Mouse (Mus musculus) neural tube, embryonic 13.5 days (tissue): ENCODE measurements around the gene Hoxb6. TPM values are rescaled to one million over a fixed set of nuclear protein-coding genes. Genes with fewer than 3 reads are reported as not detected.

Experiments
- ATAC-seq: fragments of 200-750 bp; cut with Nextera tagmentation; 2 replicates; pipeline ENCODE4 v1.8.0; 2017; ENCODE audit warnings: low read depth, mild to moderate bottlenecking, moderate TSS enrichment, moderate library complexity
- H3K27ac ChIP-seq: fragments of 300-500 bp; sonication (generic); replicated peaks from 2 replicates; pipeline ENCODE4 v1.5.1; 2015; ENCODE audit warnings: moderate library complexity, mild to moderate bottlenecking, inconsistent platforms
- H3K27me3 ChIP-seq: fragments of 300-500 bp; sonication (generic); 2 replicates; pipeline ENCODE4 v1.6.1; 2015; ENCODE audit warnings: mild to moderate bottlenecking, inconsistent platforms
- H3K36me3 ChIP-seq: fragments of 300-500 bp; sonication (generic); 2 replicates; pipeline ENCODE4 v1.6.1; 2015; ENCODE audit warnings: mild to moderate bottlenecking, inconsistent platforms
- H3K4me1 ChIP-seq: fragments of 300-500 bp; sonication (generic); replicated peaks from 2 replicates; pipeline ENCODE4 v1.6.1; 2015; ENCODE audit warnings: inconsistent platforms
- H3K4me2 ChIP-seq: fragments of 300-500 bp; sonication (generic); 2 replicates; pipeline ENCODE4 v1.6.1; 2015; ENCODE audit warnings: inconsistent platforms, mild to moderate bottlenecking, moderate library complexity
- H3K4me3 ChIP-seq: fragments of 300-500 bp; sonication (generic); 2 replicates; pipeline ENCODE4 v1.5.1; 2015; ENCODE audit warnings: mild to moderate bottlenecking, inconsistent platforms
- H3K9ac ChIP-seq: fragments of 300-500 bp; sonication (generic); 2 replicates; pipeline ENCODE4 v1.6.1; 2015; ENCODE audit warnings: moderate library complexity, mild to moderate bottlenecking, inconsistent platforms
- H3K9me3 ChIP-seq: fragments of 300-500 bp; sonication (generic); 2 replicates; pipeline ENCODE4 v1.6.1; 2016; ENCODE audit warnings: inconsistent platforms
- WGBS: fragments of 180-500 bp; shearing (Covaris S2); methylation state at CpG from one replicate; pipeline ENCODE4 v1.1.7; 2015; 5-methylcytosine and 5-hydroxymethylcytosine counted together
- polyA plus RNA-seq: library from polyadenylated mRNA; unstranded; fragments of >200 nt; fragmentation: Nextera tagmentation; extraction: Ambion mirVana; gene quantifications from 2 replicates; pipeline ENCODE4 v1.2.1, GENCODE M21; 2015

Gene Hoxb6
- polyA plus RNA-seq, 1 experiment from 2014 or later, result 174 TPM

DNA sequence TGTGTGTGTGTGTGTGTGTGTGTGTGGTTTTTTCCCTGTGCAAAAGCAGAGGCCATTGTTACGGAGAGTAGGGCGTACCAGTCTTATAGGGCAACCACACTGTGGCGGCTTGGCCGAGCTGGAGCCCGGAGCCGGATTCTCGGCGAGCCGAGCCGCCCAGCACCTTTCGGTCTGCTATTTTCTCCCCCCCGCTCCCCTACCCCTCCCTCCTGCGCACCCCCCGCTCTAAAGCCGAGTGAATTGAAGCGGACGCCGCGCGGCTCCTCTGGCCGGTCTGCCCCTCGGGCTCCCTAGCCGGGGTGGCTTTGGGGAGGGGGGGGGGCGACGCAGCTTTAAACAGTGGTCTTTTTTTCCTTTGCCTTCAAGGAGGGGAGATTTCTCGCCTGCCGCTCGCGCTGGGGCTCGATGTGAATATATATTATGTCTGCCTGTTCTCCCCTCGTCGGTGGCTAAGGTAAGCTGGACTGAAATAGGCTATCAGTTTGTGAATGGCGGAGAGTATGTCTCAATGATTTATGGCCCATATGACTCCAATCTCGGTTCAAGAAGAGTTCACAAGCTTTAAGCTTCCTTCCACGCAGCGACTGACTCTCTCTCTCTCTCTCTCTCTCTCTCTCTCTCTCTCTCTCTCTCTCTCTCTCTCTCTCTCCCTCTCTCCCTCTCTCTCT is 48.6 kb downstream of the Hoxb6 start:
- under 1% methylated on average over 32 of the region's 36 CpGs for WGBS
- Histone ChIP-seq H3K4me1 (peaks cover 96% of the 10 kb centered on the region), H3K27ac (peak overlapping the region; percentile 100), H3K4me3 (peak overlapping the region; percentile 99), H3K9me3 (no peaks in the 10 kb centered on the region), H3K36me3 (peaks cover 32% of the 10 kb centered on the region), H3K4me2 (peak overlapping the region; percentile 96), H3K9ac (peak overlapping the region; percentile 100), H3K27me3 (no peaks in the 10 kb centered on the region)
- ATAC-seq, result peak; percentile 82

GRCm38 (mm10) chr11:96341701-96342575 is 49.7 kb downstream of the Hoxb6 start:
- Histone ChIP-seq H3K27me3 (no peaks in the 10 kb centered on the region), H3K4me3 (peak overlapping the region; percentile 99), H3K4me2 (peak overlapping the region; percentile 96), H3K9me3 (no peaks in the 10 kb centered on the region), H3K9ac (peak overlapping the region; percentile 100), H3K36me3 (peaks cover 42% of the 10 kb centered on the region), H3K27ac (peak overlapping the region; percentile 100), H3K4me1 (peaks cover 96% of the 10 kb centered on the region)
- WGBS, result 2% methylated on average over 40 of the region's 40 CpGs
- no peak for ATAC-seq

DNA sequence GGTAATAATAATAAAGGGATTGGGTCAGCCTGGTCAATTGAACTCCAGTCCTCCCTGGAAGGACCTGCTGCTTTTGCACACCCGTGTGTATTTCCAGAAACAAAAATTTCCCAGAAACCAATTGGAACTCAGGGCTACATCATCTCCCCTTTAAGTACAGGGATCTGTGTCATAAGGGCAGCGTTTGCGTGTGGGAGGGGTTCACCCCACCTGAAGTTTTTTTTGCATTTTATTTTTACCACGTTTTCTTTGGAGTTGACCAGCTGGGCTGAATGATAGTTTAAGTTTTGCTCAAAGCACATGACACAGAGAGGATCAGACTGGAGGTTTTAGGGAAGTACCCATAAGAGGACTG is 50.3 kb downstream of the Hoxb6 start:
- WGBS, result 4% methylated on average over 4 of the region's 4 CpGs
- no peaks in the 10 kb centered on the region for H3K9me3 ChIP-seq
- peak overlapping the region; percentile 100 for H3K27ac ChIP-seq
- H3K4me3 ChIP-seq, result peak overlapping the region; percentile 99
- H3K9ac ChIP-seq, result peak overlapping the region; percentile 100
- peaks cover 94% of the 10 kb centered on the region for H3K4me1 ChIP-seq
- no peaks in the 10 kb centered on the region for H3K27me3 ChIP-seq
- no peak for ATAC-seq
- H3K36me3 ChIP-seq, result peaks cover 43% of the 10 kb centered on the region
- H3K4me2 ChIP-seq, result peak overlapping the region; percentile 96

- H3K4me2 ChIP-seq, result peak overlapping the region; percentile 96
- H3K4me1 ChIP-seq, result peaks cover 93% of the 10 kb centered on the region
- H3K27ac ChIP-seq, result peak overlapping the region; percentile 100
- 12% methylated on average over 2 of the region's 2 CpGs for whole genome bisulfite sequencing
- no peaks in the 10 kb centered on the region for H3K27me3 ChIP-seq
- H3K4me3 ChIP-seq, result peak overlapping the region; percentile 99
- peaks cover 39% of the 10 kb centered on the region for H3K36me3 ChIP-seq
- ATAC-seq, result no peak
- peak overlapping the region; percentile 100 for H3K9ac ChIP-seq
- no peaks in the 10 kb centered on the region for H3K9me3 ChIP-seq
Observed at GRCm38 (mm10) chr11:96343206-96343745, 51.0 kb downstream of the Hoxb6 start.

GRCm38 (mm10) chr11:96344061-96344877 is 52.0 kb downstream of the Hoxb6 start:
- H3K9ac ChIP-seq, result peak overlapping the region; percentile 100
- peak overlapping the region; percentile 99 for H3K4me3 ChIP-seq
- H3K36me3 ChIP-seq, result peaks cover 33% of the 10 kb centered on the region
- peaks cover 93% of the 10 kb centered on the region for H3K4me1 ChIP-seq
- H3K9me3 ChIP-seq, result no peaks in the 10 kb centered on the region
- ATAC-seq, result no peak
- H3K27ac ChIP-seq, result peak overlapping the region; percentile 100
- H3K4me2 ChIP-seq, result peak overlapping the region; percentile 96
- WGBS, result 3% methylated on average over 40 of the region's 40 CpGs
- no peaks in the 10 kb centered on the region for H3K27me3 ChIP-seq

DNA sequence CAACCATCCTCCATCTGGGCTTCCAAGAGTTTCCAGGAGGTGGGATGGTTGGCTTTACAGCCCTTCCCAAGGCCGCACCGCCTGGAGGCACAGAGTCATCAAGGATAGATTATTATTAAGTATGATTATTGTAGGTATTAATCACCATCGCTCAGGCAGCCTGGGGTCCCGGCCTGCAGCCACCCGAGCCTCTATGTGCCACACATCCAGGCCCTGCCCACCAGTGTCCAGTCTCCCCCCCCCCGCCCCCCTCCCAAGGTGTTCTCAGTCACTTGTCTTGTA is 52.5 kb downstream of the Hoxb6 start:
- Histone ChIP-seq H3K4me3 (peak overlapping the region; percentile 99), H3K4me1 (peaks cover 93% of the 10 kb centered on the region), H3K4me2 (peak overlapping the region; percentile 96), H3K27ac (peak overlapping the region; percentile 100), H3K9me3 (no peaks in the 10 kb centered on the region), H3K27me3 (no peaks in the 10 kb centered on the region), H3K36me3 (peaks cover 33% of the 10 kb centered on the region), H3K9ac (peak overlapping the region; percentile 100)
- WGBS, result 4% methylated on average over 6 of the region's 6 CpGs
- no peak for ATAC-seq

DNA sequence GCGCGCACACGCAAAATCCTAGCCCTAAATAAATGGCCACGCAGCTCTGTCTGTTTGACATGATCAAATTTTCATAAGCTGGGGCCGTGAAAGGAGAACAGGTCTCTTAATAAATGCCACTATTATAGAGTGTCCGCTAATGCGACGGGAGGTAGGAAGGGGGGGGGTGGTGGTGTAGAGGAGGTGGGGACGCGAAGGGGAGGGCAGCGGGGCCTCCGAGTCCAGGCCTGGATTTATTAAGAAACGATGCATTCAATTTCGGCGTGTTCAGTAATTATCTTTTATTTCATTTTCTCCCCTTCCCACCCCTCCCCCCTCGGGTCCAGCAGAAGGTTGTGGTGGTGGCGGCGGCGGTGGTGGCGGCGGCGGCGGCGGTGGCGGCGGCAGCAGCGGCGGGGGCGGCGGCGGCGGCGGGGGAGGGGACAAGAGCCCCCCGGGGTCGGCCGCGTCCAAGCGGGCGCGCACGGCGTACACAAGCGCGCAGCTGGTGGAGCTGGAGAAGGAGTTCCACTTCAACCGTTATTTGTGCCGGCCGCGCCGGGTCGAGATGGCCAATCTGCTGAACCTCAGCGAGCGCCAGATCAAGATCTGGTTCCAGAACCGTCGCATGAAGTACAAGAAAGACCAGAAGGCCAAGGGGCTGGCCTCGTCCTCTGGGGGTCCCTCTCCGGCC is 53.1 kb downstream of the Hoxb6 start:
- Histone ChIP-seq H3K4me3 (peak overlapping the region; percentile 99), H3K9me3 (no peaks in the 10 kb centered on the region), H3K27me3 (no peaks in the 10 kb centered on the region), H3K4me2 (peak overlapping the region; percentile 96), H3K4me1 (peaks cover 93% of the 10 kb centered on the region), H3K27ac (peak overlapping the region; percentile 100), H3K9ac (peak overlapping the region; percentile 100), H3K36me3 (peaks cover 33% of the 10 kb centered on the region)
- no peak for ATAC-seq
- 2% methylated on average over 56 of the region's 56 CpGs for WGBS

- WGBS, result 2% methylated on average over 45 of the region's 45 CpGs
- H3K27me3 ChIP-seq, result no peaks in the 10 kb centered on the region
- no peak for ATAC-seq
Observed at GRCm38 (mm10) chr11:96345893-96346806, 53.9 kb downstream of the Hoxb6 start.

DNA sequence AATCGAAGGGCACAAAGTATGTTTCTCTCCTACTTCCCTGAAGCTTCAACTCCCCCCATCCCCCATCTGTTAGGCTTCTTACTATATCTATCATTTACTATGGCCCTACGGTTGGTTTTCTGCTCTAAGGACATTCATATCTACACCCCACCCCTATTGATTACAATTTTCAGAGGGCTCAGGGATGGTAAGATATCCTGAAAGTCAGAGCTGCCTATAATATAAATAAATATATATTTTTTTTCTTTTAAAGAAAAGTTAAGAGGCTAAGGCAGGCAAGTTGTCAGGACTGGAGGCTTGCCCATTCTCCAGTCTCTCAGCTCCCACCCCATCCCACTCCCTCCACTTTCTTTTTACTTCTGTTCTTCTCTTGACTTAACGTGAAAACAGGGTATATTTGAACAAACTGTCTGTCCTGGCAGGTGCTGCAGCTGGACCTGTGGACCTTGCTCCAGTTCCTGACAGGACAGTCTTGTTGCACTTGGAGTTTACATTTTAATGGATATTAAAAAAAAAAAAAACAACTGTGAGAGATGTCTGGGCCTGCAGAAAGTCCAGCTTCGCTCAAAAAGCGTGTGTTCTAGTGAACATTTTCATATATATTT is 54.7 kb downstream of the Hoxb6 start:
- H3K4me2 ChIP-seq, result peak overlapping the region; percentile 96
- H3K9me3 ChIP-seq, result no peaks in the 10 kb centered on the region
- H3K9ac ChIP-seq, result peak overlapping the region; percentile 100
- WGBS, result 26% methylated on average over 5 of the region's 5 CpGs
- peaks cover 29% of the 10 kb centered on the region for H3K36me3 ChIP-seq
- H3K27ac ChIP-seq, result peak overlapping the region; percentile 100
- H3K4me3 ChIP-seq, result peak overlapping the region; percentile 99; the same call in 1 of the 2 replicates
- no peaks in the 10 kb centered on the region for H3K27me3 ChIP-seq
- ATAC-seq, result no peak
- peaks cover 93% of the 10 kb centered on the region for H3K4me1 ChIP-seq

More at GRCm38 (mm10) chr11:96345893-96346806, 53.9 kb downstream of the Hoxb6 start:
- Histone ChIP-seq H3K9ac (peak overlapping the region; percentile 100), H3K4me1 (peaks cover 95% of the 10 kb centered on the region), H3K4me2 (peak overlapping the region; percentile 96), H3K4me3 (peak overlapping the region; percentile 99), H3K27ac (peak overlapping the region; percentile 100), H3K9me3 (no peaks in the 10 kb centered on the region), H3K36me3 (peaks cover 33% of the 10 kb centered on the region)

- H3K9ac ChIP-seq, result peak overlapping the region; percentile 100
- peaks cover 86% of the 10 kb centered on the region for H3K4me1 ChIP-seq
- no peaks in the 10 kb centered on the region for H3K9me3 ChIP-seq
- peaks cover 27% of the 10 kb centered on the region for H3K36me3 ChIP-seq
- no peaks in the 10 kb centered on the region for H3K27me3 ChIP-seq
- ATAC-seq, result no peak
- H3K4me2 ChIP-seq, result peak overlapping the region; percentile 95
- peak overlapping the region; percentile 31; the same call in 1 of the 2 replicates for H3K4me3 ChIP-seq
- peak overlapping the region; percentile 100 for H3K27ac ChIP-seq
- 4% methylated on average over 4 of the region's 4 CpGs for WGBS
Observed at GRCm38 (mm10) chr11:96347717-96348116, 55.4 kb downstream of the Hoxb6 start.
